Mouse (Mus musculus): ENCODE data around the gene Olfr1564.
"Not testable (repeated sequence)": the region's sequence is repeated elsewhere in the genome, so short reads cannot be mapped to it uniquely, and the experiment has no call there.

Gene Olfr1564

GRCm38 (mm10) chr17:33221590-33221989, at the start of gene Olfr1564:
TSS of gene Olfr1564 (minus strand) at chr17:33221690.
- DNase-seq (ENCODE audit: low read depth, low spot score), result no peak

- DNase-seq (ENCODE audit: low read depth, low spot score), result no peak
These were observed 47.4 kb upstream of the Olfr1564 start for GRCm38 (mm10) chr17:33268907-33269306.

DNA sequence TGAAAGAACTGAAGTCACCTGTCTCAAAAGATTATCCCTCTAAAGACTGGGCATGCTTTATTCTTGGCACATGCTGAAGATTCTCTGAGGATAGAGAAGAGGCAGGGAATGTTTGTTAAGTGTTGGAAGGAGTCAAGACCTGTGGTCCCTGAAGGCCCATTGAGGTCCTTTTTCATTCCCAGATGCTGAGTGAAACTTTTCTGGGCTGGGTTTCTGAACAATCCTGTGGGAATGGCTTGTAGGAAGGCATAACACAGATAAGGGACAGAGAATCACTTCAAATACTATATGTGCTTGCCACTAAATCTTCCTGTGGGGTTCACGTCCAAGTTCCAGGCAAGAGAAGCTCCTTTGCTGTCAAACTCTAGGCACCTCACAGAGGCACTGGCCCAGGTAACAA, 42.9 kb upstream of the Olfr1564 start, which contains the start of gene Olfr63:
TSS of gene Olfr63 (plus strand) at position 301 of the 400 bp plus-strand sequence.
- DNase-seq (ENCODE audit: low read depth, low spot score), result no peak

DNA sequence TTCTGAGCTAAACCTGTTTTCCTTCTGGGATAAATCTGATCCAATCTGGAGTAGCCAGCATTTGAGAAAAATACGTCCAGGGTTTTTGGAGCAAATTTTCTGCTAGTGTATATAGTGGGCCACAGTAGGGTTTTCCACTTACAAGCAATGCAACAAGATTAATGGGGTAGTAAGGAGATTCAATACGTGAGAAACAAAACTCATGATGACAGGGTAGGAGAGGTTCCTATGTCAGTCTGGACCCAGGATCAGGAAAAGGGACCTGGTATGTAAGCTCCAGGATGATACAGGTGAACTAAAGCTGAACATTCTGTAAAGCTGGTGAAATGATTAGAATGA, 33.8 kb upstream of the Olfr1564 start:
- not testable (repeated sequence) for DNase-seq (ENCODE audit: low read depth, low spot score)

- DNase-seq (ENCODE audit: low read depth, low spot score), result not testable (repeated sequence)
These were observed 33.2 kb upstream of the Olfr1564 start, which contains the start of gene Zfp955a for GRCm38 (mm10) chr17:33254530-33255318. TSS of gene Zfp955a (minus strand) at chr17:33255145.

GRCm38 (mm10) chr17:33236646-33237045, 15.2 kb upstream of the Olfr1564 start:
- DNase-seq (ENCODE audit: low read depth, low spot score), result not testable (repeated sequence)

- DNase-seq (ENCODE audit: low read depth, low spot score), result not testable (repeated sequence)
These were observed 30.5 kb downstream of the Olfr1564 start, which contains the start of gene Olfr239 for GRCm38 (mm10) chr17:33191002-33191401. TSS of gene Olfr239 (plus strand) at chr17:33191302.

DNA sequence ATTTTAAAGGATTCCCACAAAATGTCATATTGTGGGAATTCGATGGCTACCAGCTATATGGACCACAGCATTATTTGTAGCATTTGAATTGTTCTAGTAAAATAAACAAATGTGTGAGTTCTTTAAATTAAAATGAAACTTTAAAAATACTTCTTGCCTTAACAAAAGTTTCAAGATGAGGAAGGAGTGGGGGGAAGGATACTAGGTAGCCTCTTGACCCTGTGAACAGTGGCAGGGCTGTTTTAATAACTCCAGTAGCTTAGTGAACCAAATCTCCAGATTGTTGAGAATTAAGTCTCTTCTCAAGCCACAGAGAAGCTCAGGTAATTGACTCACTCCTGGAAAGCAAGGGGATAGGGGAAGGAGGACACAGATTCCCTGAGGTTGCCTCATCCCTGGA, 53.3 kb downstream of the Olfr1564 start, which contains the start of gene Olfr55:
TSS of gene Olfr55 (plus strand) at position 301 of the 400 bp plus-strand sequence.
- not testable (repeated sequence) for DNase-seq (ENCODE audit: low read depth, low spot score)
